28 mouse cellular contexts compared by ENCODE assay signal in the genomic region with DNA sequence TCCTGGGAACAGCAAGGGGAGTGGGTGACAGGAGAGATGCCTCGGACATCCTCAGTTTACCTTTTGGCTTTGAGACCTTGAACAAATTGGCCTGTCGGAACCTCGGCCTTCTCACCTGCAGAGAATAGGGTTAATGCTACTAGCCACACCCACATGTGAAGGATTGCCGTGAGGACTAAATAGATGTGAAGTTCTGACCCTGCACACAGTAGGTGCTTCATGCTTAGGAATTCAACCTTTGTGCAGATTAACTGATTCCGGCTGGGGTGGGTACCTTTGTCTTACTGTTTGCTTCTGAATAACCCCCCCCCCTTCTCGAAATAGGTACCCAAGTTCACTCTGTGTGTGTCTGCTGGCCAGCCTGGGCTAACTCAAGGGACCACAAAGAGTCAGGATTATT. TPM values are rescaled to one million over a fixed set of nuclear protein-coding genes. Genes with fewer than 3 reads are reported as not detected.
DNase-seq lines count a peak whose midpoint lies in the region; ATAC-seq and TF ChIP-seq lines count a peak whose summit lies in the region.
"Had no signal": no experiment of that assay in that cellular context is flagged by ENCODE, and none has a peak within 500 bp of the region (broad histone marks: within the 10 kb centered on the region; RNA-seq: fewer than 3 reads in every experiment).

No protein-coding gene starts in this region.

- H3K4me2 ChIP-seq in forebrain, embryonic 16.5 days (ENCODE audit: low read length) = no peak overlapping the region
- H3K4me2 ChIP-seq in heart, postnatal 0 days (ENCODE audit: low read depth, low read length) = no peak overlapping the region
- H3K4me2 ChIP-seq in limb, embryonic 12.5 days = no peak overlapping the region
- H3K4me2 ChIP-seq: forebrain, embryonic 15.5 days; limb, embryonic 13.5 days; midbrain, embryonic 12.5 days; neural tube, embryonic 15.5 days had no signal

- no peaks in the 10 kb centered on the region for H3K9me3 ChIP-seq in forebrain, embryonic 10.5 days
- H3K9me3 ChIP-seq in forebrain, embryonic 16.5 days (ENCODE audit: control insufficient read depth, low read length) = no peaks in the 10 kb centered on the region
- H3K9me3 ChIP-seq in heart, postnatal 0 days (replicated peaks; ENCODE audit: control insufficient read depth, low read length) = no peaks in the 10 kb centered on the region
- no peaks in the 10 kb centered on the region for H3K9me3 ChIP-seq in limb, embryonic 12.5 days
- no peaks in the 10 kb centered on the region for H3K9me3 ChIP-seq in limb, embryonic 10.5 days (replicated peaks)
- H3K9me3 ChIP-seq in E14TG2a.4 (ENCODE audit: low read length) = no peaks in the 10 kb centered on the region
- H3K9me3 ChIP-seq: embryonic facial prominence, embryonic 15.5 days; forebrain, embryonic 15.5 days; limb, embryonic 13.5 days; midbrain, embryonic 12.5 days; neural tube, embryonic 15.5 days had no signal

- 85% methylated on average over 6 of the region's 6 CpGs for WGBS in forebrain, embryonic 10.5 days
- 84% methylated on average over 6 of the region's 6 CpGs for WGBS in forebrain, embryonic 16.5 days
- WGBS in heart, postnatal 0 days = 87% methylated on average over 6 of the region's 6 CpGs
- WGBS in limb, embryonic 12.5 days = 81% methylated on average over 6 of the region's 6 CpGs
- 84% methylated on average over 6 of the region's 6 CpGs for WGBS in limb, embryonic 10.5 days

- peaks cover 65% of the 10 kb centered on the region for H3K4me1 ChIP-seq in forebrain, embryonic 10.5 days
- H3K4me1 ChIP-seq in forebrain, embryonic 16.5 days (replicated peaks; ENCODE audit: control insufficient read depth, insufficient read depth, low read length) = peaks cover 6% of the 10 kb centered on the region
- peaks cover 40% of the 10 kb centered on the region for H3K4me1 ChIP-seq in heart, postnatal 0 days (ENCODE audit: control insufficient read depth, insufficient read depth)
- peaks cover 41% of the 10 kb centered on the region for H3K4me1 ChIP-seq in limb, embryonic 12.5 days (replicated peaks)
- peaks cover 62% of the 10 kb centered on the region for H3K4me1 ChIP-seq in limb, embryonic 10.5 days
- peaks cover 96% of the 10 kb centered on the region for H3K4me1 ChIP-seq in E14TG2a.4 (replicated peaks; ENCODE audit: low read depth, low read length)

- H3K9ac ChIP-seq in forebrain, embryonic 16.5 days (replicated peaks; ENCODE audit: low read depth, low read length) = no peak overlapping the region
- H3K9ac ChIP-seq in heart, postnatal 0 days (replicated peaks; ENCODE audit: low read depth, low read length) = no peak overlapping the region
- H3K9ac ChIP-seq in limb, embryonic 12.5 days (replicated peaks) = no peak overlapping the region
- H3K9ac ChIP-seq: embryonic facial prominence, embryonic 15.5 days; forebrain, embryonic 15.5 days; liver, embryonic 14.5 days; midbrain, embryonic 12.5 days; neural tube, embryonic 15.5 days had no signal

- no peak overlapping the region for H3K4me3 ChIP-seq in forebrain, embryonic 10.5 days
- no peak overlapping the region for H3K4me3 ChIP-seq in forebrain, embryonic 16.5 days (replicated peaks; ENCODE audit: low read length)
- H3K4me3 ChIP-seq in heart, postnatal 0 days (ENCODE audit: low read depth, low read length) = no peak overlapping the region
- H3K4me3 ChIP-seq in limb, embryonic 12.5 days (replicated peaks) = no peak overlapping the region
- no peak overlapping the region for H3K4me3 ChIP-seq in limb, embryonic 10.5 days
- peak overlapping the region; percentile 66 for H3K4me3 ChIP-seq in E14TG2a.4 (replicated peaks; ENCODE audit: low read length)
- H3K4me3 ChIP-seq: embryonic facial prominence, embryonic 15.5 days; forebrain, embryonic 15.5 days; limb, embryonic 13.5 days; midbrain, embryonic 12.5 days; neural tube, embryonic 15.5 days had no signal

- no peak for TF ChIP-seq CTCF in heart, postnatal 0 days (IDR thresholded peaks at IDR 0.05; ENCODE audit: low read depth)
- no peak for TF ChIP-seq CTCF in E14TG2a.4 (conservative IDR thresholded peaks at IDR 0.05; ENCODE audit: low read length)

- H3K27me3 ChIP-seq in forebrain, embryonic 10.5 days (ENCODE audit: poor library complexity, severe bottlenecking) = 0 out of 2 replicates have a peak, but pooled peaks cover 4% of the 10 kb centered on the region
- H3K27me3 ChIP-seq in forebrain, embryonic 16.5 days (replicated peaks; ENCODE audit: control insufficient read depth, insufficient read depth, low read length) = no peaks in the 10 kb centered on the region
- no peaks in the 10 kb centered on the region for H3K27me3 ChIP-seq in heart, postnatal 0 days (ENCODE audit: control insufficient read depth, insufficient read depth, low read length)
- no peaks in the 10 kb centered on the region for H3K27me3 ChIP-seq in limb, embryonic 12.5 days
- no peaks in the 10 kb centered on the region for H3K27me3 ChIP-seq in limb, embryonic 10.5 days (ENCODE audit: low read depth, poor library complexity, severe bottlenecking)
- no peaks in the 10 kb centered on the region for H3K27me3 ChIP-seq in E14TG2a.4 (ENCODE audit: insufficient read depth, low read length)
- H3K27me3 ChIP-seq: embryonic facial prominence, embryonic 15.5 days; forebrain, embryonic 15.5 days; limb, embryonic 13.5 days; midbrain, embryonic 12.5 days; neural tube, embryonic 15.5 days had no signal

- TF ChIP-seq EP300 in heart, postnatal 0 days (IDR thresholded peaks at IDR 0.05; ENCODE audit: low read depth) = no peak

- ATAC-seq in forebrain, embryonic 16.5 days = no peak
- ATAC-seq in heart, postnatal 0 days (ENCODE audit: insufficient read depth, low read depth) = no peak
- no peak for ATAC-seq in limb, embryonic 12.5 days (ENCODE audit: insufficient number of reproducible peaks, insufficient read depth, low FRiP score, low TSS enrichment, low read depth)
- ATAC-seq: forebrain, embryonic 15.5 days; hindbrain, postnatal 0 days; intestine, embryonic 16.5 days had no signal

- peak overlapping the region; percentile 68; the same call in 1 of the 2 replicates for H3K27ac ChIP-seq in forebrain, embryonic 10.5 days
- H3K27ac ChIP-seq in forebrain, embryonic 16.5 days (ENCODE audit: low read length) = no peak overlapping the region
- 0 out of 2 replicates have a peak overlapping the region, but pooled peaks have one; percentile 43 for H3K27ac ChIP-seq in heart, postnatal 0 days (ENCODE audit: low read depth)
- H3K27ac ChIP-seq in limb, embryonic 12.5 days = peak overlapping the region; percentile 53; the same call in 1 of the 2 replicates
- H3K27ac ChIP-seq in limb, embryonic 10.5 days = no peak overlapping the region
- H3K27ac ChIP-seq: forebrain, embryonic 15.5 days; hindbrain, postnatal 0 days; limb, embryonic 13.5 days; liver, embryonic 14.5 days; midbrain, embryonic 12.5 days; neural tube, embryonic 15.5 days had no signal

- DNase-seq in forebrain, embryonic 10.5 days (ENCODE audit: extremely low spot score, low spot score) = no peak
- no peak for DNase-seq in heart, postnatal 0 days (ENCODE audit: low spot score)
- no peak for DNase-seq in heart, postnatal 10 days
- no peak for DNase-seq in limb, embryonic 10.5 days (ENCODE audit: low spot score)
- DNase-seq: adrenal gland, postnatal 36 days; cerebellum, adult 9-10 months; gastrocnemius, postnatal 14 days; heart, adult 11 months; kidney, postnatal 36 days; layer of hippocampus, postnatal 36 days; lung, postnatal 14 days; right cerebral cortex, adult 18-20 months; right cerebral cortex, postnatal 4 days; thymus, adult 18-20 months; thymus, postnatal 36 days had no signal

- peaks cover 34% of the 10 kb centered on the region for H3K36me3 ChIP-seq in forebrain, embryonic 10.5 days (replicated peaks)
- H3K36me3 ChIP-seq in forebrain, embryonic 16.5 days (ENCODE audit: control insufficient read depth, insufficient read depth) = no peaks in the 10 kb centered on the region
- H3K36me3 ChIP-seq in heart, postnatal 0 days (replicated peaks; ENCODE audit: control insufficient read depth, insufficient read depth, low read length) = peaks cover 12% of the 10 kb centered on the region
- peaks cover 7% of the 10 kb centered on the region; the same call in 1 of the 2 replicates for H3K36me3 ChIP-seq in limb, embryonic 12.5 days
- H3K36me3 ChIP-seq in limb, embryonic 10.5 days = peaks cover 37% of the 10 kb centered on the region
- peaks cover 99% of the 10 kb centered on the region for H3K36me3 ChIP-seq in E14TG2a.4 (ENCODE audit: insufficient read depth, low read length)
- H3K36me3 ChIP-seq: forebrain, embryonic 15.5 days; neural tube, embryonic 15.5 days had no signal

- intact Hi-C loops in heart, postnatal 10 days (cut with DNase I) = loop anchor here (5.0 kb wide), 1 partner anchor 37 kb away; no protein-coding TSS in a partner anchor

RNA-seq across cellular contexts. Expression of a gene that starts 13.7 kb away (rescaled TPM):
- 3.3 and 3.7 TPM in 2 replicates for polyA plus RNA-seq in forebrain, embryonic 10.5 days (2016; fragmentation: Nextera tagmentation; extraction: Ambion mirVana)
- 0.92 and 1.5 TPM in 2 replicates for polyA plus RNA-seq in forebrain, embryonic 16.5 days (2015; fragmentation: Nextera tagmentation; extraction: Ambion mirVana)
- 10.1 and 11.7 TPM in 2 replicates for total RNA-seq in heart, postnatal 0 days (2014; rRNA removed; ENCODE audit: low replicate concordance)
- 1.4 TPM in 2 replicates for polyA plus RNA-seq in heart, postnatal 0 days (2015; fragmentation: Nextera tagmentation; extraction: Ambion mirVana)
- total RNA-seq in heart, postnatal 10 days (2021) = 1 to 10 TPM; 8.1 TPM
- polyA plus RNA-seq in limb, embryonic 12.5 days (2016; fragmentation: Nextera tagmentation; extraction: Ambion mirVana) = 3.1 and 3.9 TPM in 2 replicates
- polyA plus RNA-seq in limb, embryonic 10.5 days (2016; fragmentation: Nextera tagmentation; extraction: Ambion mirVana) = 4.6 and 5.6 TPM in 2 replicates
- total RNA-seq: hematopoietic stem cell, adult 5-6 weeks had no signal

RNA-seq across cellular contexts. Expression of a gene that starts 53.3 kb away (rescaled TPM):
- polyA plus RNA-seq in forebrain, embryonic 10.5 days (2016; fragmentation: Nextera tagmentation; extraction: Ambion mirVana) = 0.55 and 0.63 TPM in 2 replicates
- polyA plus RNA-seq in forebrain, embryonic 16.5 days (2015; fragmentation: Nextera tagmentation; extraction: Ambion mirVana) = 11.6 and 19.8 TPM in 2 replicates
- 2.2 TPM in 1 of 2 replicates, not detected in the other for total RNA-seq in heart, postnatal 0 days (2014; rRNA removed; ENCODE audit: low replicate concordance)
- 0.14 and 0.20 TPM in 2 replicates for polyA plus RNA-seq in heart, postnatal 0 days (2015; fragmentation: Nextera tagmentation; extraction: Ambion mirVana)
- 1 to 10 TPM in 1 of 2 experiments, under 1 TPM in 1; 0.94 to 2.9 TPM for total RNA-seq in heart, postnatal 10 days (2021)
- 0.43 and 0.63 TPM in 2 replicates for polyA plus RNA-seq in limb, embryonic 12.5 days (2016; fragmentation: Nextera tagmentation; extraction: Ambion mirVana)
- polyA plus RNA-seq in limb, embryonic 10.5 days (2016; fragmentation: Nextera tagmentation; extraction: Ambion mirVana) = 0.14 and 0.29 TPM in 2 replicates
- total RNA-seq: hematopoietic stem cell, adult 5-6 weeks; megakaryocyte, adult 5-6 weeks had no signal

Comparison
In these comparisons a context has a peak if more than half of its experiments do, and no peak if none do; other contexts are left out.
1. H3K27ac ChIP-seq: peak in forebrain, embryonic 10.5 days (single experiment), heart, postnatal 0 days (single experiment) and limb, embryonic 12.5 days (single experiment); none in forebrain, embryonic 16.5 days (single experiment) and limb, embryonic 10.5 days (single experiment).